Mouse (Mus musculus) neutrophil, adult 83 days (primary cell): ENCODE results near the gene Uqcrq. TPM values are rescaled to one million over a fixed set of nuclear protein-coding genes. Genes with fewer than 3 reads are reported as not detected.

Experiments used
- total RNA-seq, 2 experiments: library from RNA; stranded (reverse); gene quantifications; one replicate each; pipeline ENCODE4 v1.2.4; 2023

Uqcrq gene
- 100 to 1,000 TPM; 181 to 191 TPM for total RNA-seq

GRCm38 (mm10) chr11:53430670-53431346 is at the start of gene Uqcrq, which contains the start of gene Gdf9:
Gene Uqcrq (minus strand): TSS chr11:53430831.
Gene Gdf9 (plus strand): TSS chr11:53431023.

GRCm38 (mm10) chr11:53479783-53480301 is 49.2 kb upstream of the Uqcrq start, which contains the start of the genes Gm9945 and Sowaha:
Gene Gm9945 (plus strand): TSS chr11:53480166.
Gene Sowaha (minus strand): TSS chr11:53480274.

GRCm38 (mm10) chr11:53469968-53470695 is 39.5 kb upstream of the Uqcrq start, which contains the start of gene Gm9837:
Gene Gm9837 (minus strand): TSS chr11:53470479.

GRCm38 (mm10) chr11:53456474-53457371 is 26.1 kb upstream of the Uqcrq start, which contains the start of the genes Gm10447 and Shroom1:
Gene Gm10447 (minus strand): TSS chr11:53457110.
Gene Shroom1 (plus strand): TSS chr11:53457205.

GRCm38 (mm10) chr11:53423036-53423435 is 7.6 kb downstream of the Uqcrq start, which contains the start of gene Leap2:
Gene Leap2 (minus strand): TSS chr11:53423170.

Other genes with a start within 250 kb of the Uqcrq start
- gene Hspa4, start 130.4 kb downstream of the Uqcrq start, total RNA-seq = 10 to 100 TPM; 57.2 to 60.9 TPM
- gene Zcchc10, start 106.2 kb downstream of the Uqcrq start, total RNA-seq = 1 to 10 TPM; 4.9 to 6.6 TPM
- gene Aff4, start 80.0 kb downstream of the Uqcrq start, total RNA-seq = 10 to 100 TPM; 77.3 to 95.3 TPM
- gene Leap2, start 7.7 kb downstream of the Uqcrq start, total RNA-seq = not detected
- gene Gdf9, start 192 bp upstream of the Uqcrq start, total RNA-seq = under 1 TPM; 0.24 to 0.99 TPM
- not detected for gene Gm10447, start 26.3 kb upstream of the Uqcrq start, total RNA-seq
- under 1 TPM; 0.39 to 0.55 TPM for gene Shroom1, start 26.4 kb upstream of the Uqcrq start, total RNA-seq
- gene Gm9837, start 39.6 kb upstream of the Uqcrq start, total RNA-seq = not detected
- gene Gm9945, start 49.3 kb upstream of the Uqcrq start, total RNA-seq = not detected
- under 1 TPM; 0.11 to 0.68 TPM for gene Sowaha, start 49.4 kb upstream of the Uqcrq start, total RNA-seq
- 10 to 100 TPM in 1 of 2 experiments, 1 to 10 TPM in 1; 9.8 to 15.3 TPM for gene Sept8, start 88.4 kb upstream of the Uqcrq start, total RNA-seq
- 1 to 10 TPM; 1.7 to 2.2 TPM for gene Kif3a, start 136.5 kb upstream of the Uqcrq start, total RNA-seq
- gene Il4, start 187.8 kb upstream of the Uqcrq start, total RNA-seq = not detected
- not detected for gene Il13, start 203.9 kb upstream of the Uqcrq start, total RNA-seq